Mouse (Mus musculus): ENCODE measurements around the gene Fads6. TPM values are rescaled to one million over a fixed set of nuclear protein-coding genes. Genes with fewer than 3 reads are reported as not detected.

Fads6 gene
- polyA plus RNA-seq (2014; fragmentation: Nextera tagmentation; extraction: Ambion mirVana): 0.18 and 0.24 TPM in 2 replicates

- Histone ChIP-seq H3K4me2 (ENCODE audit: low read depth) (peak within 1 kb of the TSS; percentile 73), H3K9me3 (ENCODE audit: control insufficient read depth, low read length) (no peaks in the 10 kb centered on the region), H3K4me1 (ENCODE audit: control insufficient read depth, insufficient read depth, low read length) (peaks cover 3% of the 10 kb centered on the region; the same call in 1 of the 2 replicates), H3K36me3 (ENCODE audit: control insufficient read depth, insufficient read depth, low read length) (no peaks in the 10 kb centered on the region), H3K27me3 (ENCODE audit: control insufficient read depth, insufficient read depth, low read length) (peaks cover 5% of the 10 kb centered on the region; the same call in 1 of the 2 replicates), H3K4me3 (ENCODE audit: low read depth, low read length) (peak within 1 kb of the TSS; percentile 41), H3K27ac (ENCODE audit: low read depth, low read length) (no peak within 1 kb of the TSS), H3K9ac (ENCODE audit: low read length) (peak within 1 kb of the TSS; percentile 55)
- ATAC-seq (ENCODE audit: insufficient read depth, low FRiP score, low TSS enrichment) (0 out of 2 replicates have a peak, but pooled peaks have one; percentile 20), DNase-seq (ENCODE audit: low spot score) (peak; percentile 62)
- under 1% methylated on average over 44 of the region's 44 CpGs for WGBS
Measured at GRCm38 (mm10) chr11:115297214-115297826, at the start of gene Fads6. Fads6 (minus strand) TSS chr11:115297663.

GRCm38 (mm10) chr11:115345515-115345914, 48.1 kb upstream of the Fads6 start:
- no peak overlapping the region for H3K4me2 ChIP-seq (ENCODE audit: low read depth)
- no peak overlapping the region for H3K9ac ChIP-seq (ENCODE audit: low read length)
- no peak overlapping the region for H3K4me3 ChIP-seq (ENCODE audit: low read depth, low read length)
- ATAC-seq (ENCODE audit: insufficient read depth, low FRiP score, low TSS enrichment) (no peak), DNase-seq (ENCODE audit: low spot score) (peak; percentile 44)
- H3K9me3 ChIP-seq (ENCODE audit: control insufficient read depth, low read length): no peaks in the 10 kb centered on the region
- H3K27ac ChIP-seq (ENCODE audit: low read depth, low read length): no peak overlapping the region
- H3K27me3 ChIP-seq (ENCODE audit: control insufficient read depth, insufficient read depth, low read length): no peaks in the 10 kb centered on the region
- H3K4me1 ChIP-seq (ENCODE audit: control insufficient read depth, insufficient read depth, low read length): no peaks in the 10 kb centered on the region
- 39% methylated on average over 7 of the region's 7 CpGs for WGBS
- no peaks in the 10 kb centered on the region for H3K36me3 ChIP-seq (ENCODE audit: control insufficient read depth, insufficient read depth, low read length)

GRCm38 (mm10) chr11:115344967-115345366, 47.5 kb upstream of the Fads6 start:
- ATAC-seq (ENCODE audit: insufficient read depth, low FRiP score, low TSS enrichment) (no peak), DNase-seq (ENCODE audit: low spot score) (no peak)
- no peaks in the 10 kb centered on the region for H3K9me3 ChIP-seq (ENCODE audit: control insufficient read depth, low read length)
- no peak overlapping the region for H3K9ac ChIP-seq (ENCODE audit: low read length)
- no peaks in the 10 kb centered on the region for H3K27me3 ChIP-seq (ENCODE audit: control insufficient read depth, insufficient read depth, low read length)
- no peak overlapping the region for H3K4me2 ChIP-seq (ENCODE audit: low read depth)
- no peaks in the 10 kb centered on the region for H3K4me1 ChIP-seq (ENCODE audit: control insufficient read depth, insufficient read depth, low read length)
- no peak overlapping the region for H3K4me3 ChIP-seq (ENCODE audit: low read depth, low read length)
- 9% methylated on average over 12 of the region's 12 CpGs for WGBS
- no peak overlapping the region for H3K27ac ChIP-seq (ENCODE audit: low read depth, low read length)
- no peaks in the 10 kb centered on the region for H3K36me3 ChIP-seq (ENCODE audit: control insufficient read depth, insufficient read depth, low read length)

GRCm38 (mm10) chr11:115341866-115342265, 44.4 kb upstream of the Fads6 start:
- Histone ChIP-seq H3K27ac (ENCODE audit: low read depth, low read length) (no peak overlapping the region), H3K36me3 (ENCODE audit: control insufficient read depth, insufficient read depth, low read length) (no peaks in the 10 kb centered on the region), H3K4me3 (ENCODE audit: low read depth, low read length) (no peak overlapping the region), H3K9ac (ENCODE audit: low read length) (no peak overlapping the region), H3K9me3 (ENCODE audit: control insufficient read depth, low read length) (no peaks in the 10 kb centered on the region), H3K4me2 (ENCODE audit: low read depth) (no peak overlapping the region), H3K4me1 (ENCODE audit: control insufficient read depth, insufficient read depth, low read length) (no peaks in the 10 kb centered on the region), H3K27me3 (ENCODE audit: control insufficient read depth, insufficient read depth, low read length) (no peaks in the 10 kb centered on the region)
- WGBS: 70% methylated on average over 6 of the region's 6 CpGs
- DNase-seq (ENCODE audit: low spot score) (no peak), ATAC-seq (ENCODE audit: insufficient read depth, low FRiP score, low TSS enrichment) (no peak)

GRCm38 (mm10) chr11:115341246-115341645, 43.8 kb upstream of the Fads6 start:
- H3K4me1 ChIP-seq (ENCODE audit: control insufficient read depth, insufficient read depth, low read length): no peaks in the 10 kb centered on the region
- H3K27me3 ChIP-seq (ENCODE audit: control insufficient read depth, insufficient read depth, low read length): peaks cover 3% of the 10 kb centered on the region; the same call in 1 of the 2 replicates
- no peak overlapping the region for H3K9ac ChIP-seq (ENCODE audit: low read length)
- no peak for DNase-seq (ENCODE audit: low spot score)
- no peaks in the 10 kb centered on the region for H3K9me3 ChIP-seq (ENCODE audit: control insufficient read depth, low read length)
- 67% methylated on average over 2 of the region's 2 CpGs for WGBS
- ATAC-seq (ENCODE audit: insufficient read depth, low FRiP score, low TSS enrichment): no peak
- H3K36me3 ChIP-seq (ENCODE audit: control insufficient read depth, insufficient read depth, low read length): no peaks in the 10 kb centered on the region
- no peak overlapping the region for H3K4me3 ChIP-seq (ENCODE audit: low read depth, low read length)
- H3K4me2 ChIP-seq (ENCODE audit: low read depth): no peak overlapping the region
- H3K27ac ChIP-seq (ENCODE audit: low read depth, low read length): no peak overlapping the region

GRCm38 (mm10) chr11:115337826-115338225, 40.4 kb upstream of the Fads6 start:
- Histone ChIP-seq H3K27ac (ENCODE audit: low read depth, low read length) (no peak overlapping the region), H3K27me3 (ENCODE audit: control insufficient read depth, insufficient read depth, low read length) (peaks cover 25% of the 10 kb centered on the region), H3K4me1 (ENCODE audit: control insufficient read depth, insufficient read depth, low read length) (0 out of 2 replicates have a peak, but pooled peaks cover 6% of the 10 kb centered on the region), H3K9me3 (ENCODE audit: control insufficient read depth, low read length) (no peaks in the 10 kb centered on the region), H3K36me3 (ENCODE audit: control insufficient read depth, insufficient read depth, low read length) (no peaks in the 10 kb centered on the region), H3K9ac (ENCODE audit: low read length) (no peak overlapping the region), H3K4me2 (ENCODE audit: low read depth) (no peak overlapping the region), H3K4me3 (ENCODE audit: low read depth, low read length) (no peak overlapping the region)
- ATAC-seq (ENCODE audit: insufficient read depth, low FRiP score, low TSS enrichment) (no peak), DNase-seq (ENCODE audit: low spot score) (no peak)
- WGBS: 86% methylated on average over 1 of the region's 1 CpGs

- Histone ChIP-seq H3K27me3 (ENCODE audit: control insufficient read depth, insufficient read depth, low read length) (peaks cover 25% of the 10 kb centered on the region), H3K9ac (ENCODE audit: low read length) (no peak overlapping the region), H3K9me3 (ENCODE audit: control insufficient read depth, low read length) (no peaks in the 10 kb centered on the region), H3K4me3 (ENCODE audit: low read depth, low read length) (no peak overlapping the region), H3K4me2 (ENCODE audit: low read depth) (no peak overlapping the region), H3K36me3 (ENCODE audit: control insufficient read depth, insufficient read depth, low read length) (no peaks in the 10 kb centered on the region), H3K27ac (ENCODE audit: low read depth, low read length) (no peak overlapping the region), H3K4me1 (ENCODE audit: control insufficient read depth, insufficient read depth, low read length) (0 out of 2 replicates have a peak, but pooled peaks cover 6% of the 10 kb centered on the region)
- WGBS: 67% methylated on average over 3 of the region's 3 CpGs
- no peak for DNase-seq (ENCODE audit: low spot score)
- no peak for ATAC-seq (ENCODE audit: insufficient read depth, low FRiP score, low TSS enrichment)
Measured at GRCm38 (mm10) chr11:115337350-115337749, 39.9 kb upstream of the Fads6 start.

- H3K4me1 ChIP-seq (ENCODE audit: control insufficient read depth, insufficient read depth, low read length): 0 out of 2 replicates have a peak, but pooled peaks cover 6% of the 10 kb centered on the region
- no peak overlapping the region for H3K4me2 ChIP-seq (ENCODE audit: low read depth)
- no peak overlapping the region for H3K4me3 ChIP-seq (ENCODE audit: low read depth, low read length)
- DNase-seq (ENCODE audit: low spot score): no peak
- no peaks in the 10 kb centered on the region for H3K9me3 ChIP-seq (ENCODE audit: control insufficient read depth, low read length)
- no peak overlapping the region for H3K27ac ChIP-seq (ENCODE audit: low read depth, low read length)
- H3K27me3 ChIP-seq (ENCODE audit: control insufficient read depth, insufficient read depth, low read length): peaks cover 25% of the 10 kb centered on the region
- H3K9ac ChIP-seq (ENCODE audit: low read length): no peak overlapping the region
- H3K36me3 ChIP-seq (ENCODE audit: control insufficient read depth, insufficient read depth, low read length): no peaks in the 10 kb centered on the region
- ATAC-seq (ENCODE audit: insufficient read depth, low FRiP score, low TSS enrichment): no peak
- WGBS: 24% methylated on average over 6 of the region's 6 CpGs
Measured at GRCm38 (mm10) chr11:115336115-115336514, 38.7 kb upstream of the Fads6 start.

- DNase-seq (ENCODE audit: low spot score) (no peak), ATAC-seq (ENCODE audit: insufficient read depth, low FRiP score, low TSS enrichment) (no peak)
- WGBS: 66% methylated on average over 12 of the region's 12 CpGs
- no peaks in the 10 kb centered on the region for H3K9me3 ChIP-seq (ENCODE audit: control insufficient read depth, low read length)
- H3K27me3 ChIP-seq (ENCODE audit: control insufficient read depth, insufficient read depth, low read length): peaks cover 25% of the 10 kb centered on the region
- no peak overlapping the region for H3K9ac ChIP-seq (ENCODE audit: low read length)
- H3K4me1 ChIP-seq (ENCODE audit: control insufficient read depth, insufficient read depth, low read length): 0 out of 2 replicates have a peak, but pooled peaks cover 6% of the 10 kb centered on the region
- no peak overlapping the region for H3K4me2 ChIP-seq (ENCODE audit: low read depth)
- no peak overlapping the region for H3K27ac ChIP-seq (ENCODE audit: low read depth, low read length)
- H3K4me3 ChIP-seq (ENCODE audit: low read depth, low read length): no peak overlapping the region
- no peaks in the 10 kb centered on the region for H3K36me3 ChIP-seq (ENCODE audit: control insufficient read depth, insufficient read depth, low read length)
Measured at GRCm38 (mm10) chr11:115335223-115335622, 37.8 kb upstream of the Fads6 start.

Measured in neural tube, embryonic 11.5 days (tissue).